Mouse (Mus musculus) neural tube, embryonic 15.5 days (tissue): ENCODE measurements around the gene Cxcl15. TPM values are rescaled to one million over a fixed set of nuclear protein-coding genes. Genes with fewer than 3 reads are reported as not detected.
"Not testable (repeated sequence)": the region's sequence is repeated elsewhere in the genome, so short reads cannot be mapped to it uniquely, and the experiment has no call there.

ENCODE experiments used
- ATAC-seq: fragments of 200-750 bp; cut with Nextera tagmentation; 2 replicates; pipeline ENCODE4 v1.8.0; 2017; ENCODE audit warnings: mild to moderate bottlenecking, moderate TSS enrichment, moderate library complexity; ENCODE audit not compliant: low FRiP score
- H3K27ac ChIP-seq: fragments of 300-500 bp; sonication (generic); replicated peaks from 2 replicates; pipeline ENCODE4 v1.5.1; 2015; ENCODE audit warnings: mild to moderate bottlenecking, inconsistent platforms
- H3K27me3 ChIP-seq: fragments of 300-500 bp; sonication (generic); replicated peaks from 2 replicates; pipeline ENCODE4 v1.6.1; 2015; ENCODE audit warnings: inconsistent platforms
- H3K36me3 ChIP-seq: fragments of 300-500 bp; sonication (generic); 2 replicates; pipeline ENCODE4 v1.6.1; 2015; ENCODE audit warnings: inconsistent platforms
- H3K4me1 ChIP-seq: fragments of 300-500 bp; sonication (generic); 2 replicates; pipeline ENCODE4 v1.6.1; 2015; ENCODE audit warnings: inconsistent platforms
- H3K4me2 ChIP-seq: fragments of 300-500 bp; sonication (generic); 2 replicates; pipeline ENCODE4 v1.6.1; 2015; ENCODE audit warnings: inconsistent platforms, mild to moderate bottlenecking, moderate library complexity
- H3K4me3 ChIP-seq: fragments of 300-500 bp; sonication (generic); replicated peaks from 2 replicates; pipeline ENCODE4 v1.5.1; 2015; ENCODE audit warnings: mild to moderate bottlenecking, inconsistent platforms
- H3K9ac ChIP-seq: fragments of 300-500 bp; sonication (generic); replicated peaks from 2 replicates; pipeline ENCODE4 v1.6.1; 2015; ENCODE audit warnings: mild to moderate bottlenecking, inconsistent platforms
- H3K9me3 ChIP-seq: fragments of 300-500 bp; sonication (generic); replicated peaks from 2 replicates; pipeline ENCODE4 v1.6.1; 2016; ENCODE audit warnings: inconsistent platforms
- WGBS: fragments of 180-500 bp; shearing (Covaris S2); methylation state at CpG from one replicate; pipeline ENCODE4 v1.1.7; 2015; ENCODE audit warnings: mixed read lengths; 5-methylcytosine and 5-hydroxymethylcytosine counted together
- polyA plus RNA-seq: library from polyadenylated mRNA; unstranded; fragments of >200 nt; fragmentation: Nextera tagmentation; extraction: Ambion mirVana; gene quantifications from 2 replicates; pipeline ENCODE4 v1.2.1, GENCODE M21; 2015

The Cxcl15 gene
- polyA plus RNA-seq, 1 experiment from 2014 or later = not detected

- no peaks in the 10 kb centered on the region for H3K27me3 ChIP-seq
- H3K4me2 ChIP-seq = no peak overlapping the region
- no peak overlapping the region for H3K4me3 ChIP-seq
- H3K9me3 ChIP-seq = no peaks in the 10 kb centered on the region
- H3K9ac ChIP-seq = no peak overlapping the region
- no peak for ATAC-seq
- H3K27ac ChIP-seq = no peak overlapping the region
- no peaks in the 10 kb centered on the region for H3K4me1 ChIP-seq
- H3K36me3 ChIP-seq = no peaks in the 10 kb centered on the region
These were observed 10.2 kb downstream of the Cxcl15 start for GRCm38 (mm10) chr5:90804574-90804973.

GRCm38 (mm10) chr5:90806050-90806449 lies 11.7 kb downstream of the Cxcl15 start:
- Histone ChIP-seq H3K9me3 (no peaks in the 10 kb centered on the region), H3K4me3 (no peak overlapping the region), H3K27ac (no peak overlapping the region), H3K9ac (no peak overlapping the region), H3K27me3 (no peaks in the 10 kb centered on the region), H3K4me1 (no peaks in the 10 kb centered on the region), H3K4me2 (no peak overlapping the region), H3K36me3 (no peaks in the 10 kb centered on the region)
- no peak for ATAC-seq

DNA sequence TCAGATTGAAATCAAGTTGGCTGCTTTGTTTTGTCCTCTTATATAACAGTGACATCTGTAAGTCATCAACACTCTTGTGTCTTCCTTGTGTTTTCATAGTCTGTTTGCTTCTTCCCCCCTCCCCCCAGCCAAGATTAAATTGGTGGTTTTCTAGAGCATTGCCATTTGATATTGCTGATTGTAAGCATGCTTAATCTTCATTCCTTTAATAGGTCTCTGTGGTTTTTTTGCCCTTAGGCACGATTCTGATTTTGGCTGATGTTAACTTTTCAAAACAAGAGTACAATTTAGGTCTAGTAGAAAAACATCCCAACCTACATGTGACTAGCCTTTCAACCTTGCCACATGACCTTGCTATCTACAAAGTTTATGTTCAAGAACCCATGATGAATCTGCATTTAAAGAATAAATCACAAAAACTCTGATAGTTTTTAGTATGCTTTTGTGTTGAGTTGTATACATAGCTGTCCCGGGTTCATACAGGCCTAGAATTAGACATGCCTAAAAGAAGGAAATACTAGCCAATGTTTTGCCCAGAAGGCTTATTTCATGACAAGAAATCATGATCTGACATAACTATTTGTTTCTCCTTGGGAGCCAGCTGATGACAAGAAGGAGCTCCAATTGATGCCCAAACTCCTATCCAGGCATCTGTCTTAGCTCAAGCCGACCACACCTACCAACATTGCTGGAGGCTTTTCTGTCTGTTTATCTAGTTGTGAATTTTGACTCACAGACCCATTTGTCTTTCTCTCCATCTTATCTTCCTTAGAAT lies 13.0 kb downstream of the Cxcl15 start:
- H3K9me3 ChIP-seq = no peaks in the 10 kb centered on the region
- no peak overlapping the region for H3K27ac ChIP-seq
- WGBS = 87% methylated on average over 3 of the region's 3 CpGs
- H3K4me1 ChIP-seq = no peaks in the 10 kb centered on the region
- H3K27me3 ChIP-seq = no peaks in the 10 kb centered on the region
- no peak overlapping the region for H3K9ac ChIP-seq
- no peak overlapping the region for H3K4me2 ChIP-seq
- H3K36me3 ChIP-seq = no peaks in the 10 kb centered on the region
- ATAC-seq = no peak
- no peak overlapping the region for H3K4me3 ChIP-seq

DNA sequence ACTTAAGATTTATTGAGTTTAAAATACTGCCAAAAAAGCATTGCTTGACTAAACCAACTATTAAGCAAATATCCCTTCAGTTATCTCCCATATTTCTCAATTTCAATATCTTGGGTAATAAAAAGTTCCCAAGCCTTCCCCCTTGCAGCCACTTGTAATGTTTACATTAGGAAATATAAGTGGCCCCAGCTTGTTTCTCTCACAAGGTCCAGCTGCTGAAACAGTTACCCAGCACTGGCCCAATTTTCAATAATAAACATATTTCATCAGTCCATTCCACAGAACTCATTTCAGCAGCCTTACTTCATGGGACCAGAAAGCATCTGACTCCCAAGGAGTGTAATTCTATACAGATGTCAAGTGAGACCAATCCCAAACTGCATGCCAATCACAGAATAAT lies 25.4 kb downstream of the Cxcl15 start:
- H3K4me2 ChIP-seq = no peak overlapping the region
- H3K27me3 ChIP-seq = no peaks in the 10 kb centered on the region
- no peaks in the 10 kb centered on the region for H3K4me1 ChIP-seq
- H3K9ac ChIP-seq = no peak overlapping the region
- H3K4me3 ChIP-seq = no peak overlapping the region
- no peaks in the 10 kb centered on the region for H3K9me3 ChIP-seq
- no peak overlapping the region for H3K27ac ChIP-seq
- ATAC-seq = no peak
- no peaks in the 10 kb centered on the region for H3K36me3 ChIP-seq

DNA sequence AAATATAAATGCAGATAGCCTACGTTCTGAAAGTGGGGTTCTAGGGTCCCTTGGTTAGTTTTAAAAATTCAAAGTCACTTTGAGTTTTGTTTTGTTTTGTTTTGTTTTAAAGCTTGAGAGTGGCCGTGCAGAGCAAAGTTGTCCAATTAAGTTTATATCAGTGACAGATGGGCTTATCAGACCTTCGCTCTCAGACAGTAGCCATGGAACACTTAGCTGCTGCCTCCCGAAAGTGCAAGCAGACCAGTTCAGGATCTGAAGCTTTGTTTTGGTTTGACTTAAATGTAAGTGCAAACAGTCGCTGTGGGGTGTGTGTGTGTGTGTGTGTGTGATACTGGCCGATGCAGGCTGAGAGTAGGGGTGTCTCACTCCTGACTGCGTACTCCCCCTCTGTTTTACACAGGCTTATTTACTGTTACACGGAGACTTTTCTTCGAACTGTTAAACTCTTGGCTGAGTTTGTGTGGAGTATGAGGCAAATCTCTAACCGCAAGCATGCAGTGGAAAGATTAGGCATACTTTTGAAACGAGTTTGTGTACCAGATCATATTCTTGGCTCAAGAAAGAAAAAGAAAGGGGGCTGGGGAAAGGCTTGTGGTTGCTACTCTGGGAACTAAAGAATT lies 37.9 kb downstream of the Cxcl15 start:
- H3K9ac ChIP-seq = no peak overlapping the region
- no peak overlapping the region for H3K27ac ChIP-seq
- H3K27me3 ChIP-seq = no peaks in the 10 kb centered on the region
- ATAC-seq = no peak
- no peak overlapping the region for H3K4me3 ChIP-seq
- WGBS = 86% methylated on average over 11 of the region's 11 CpGs
- no peaks in the 10 kb centered on the region for H3K9me3 ChIP-seq
- H3K4me2 ChIP-seq = no peak overlapping the region
- no peaks in the 10 kb centered on the region for H3K4me1 ChIP-seq
- no peaks in the 10 kb centered on the region for H3K36me3 ChIP-seq

- Histone ChIP-seq H3K4me2 (no peak overlapping the region), H3K27me3 (no peaks in the 10 kb centered on the region), H3K27ac (no peak overlapping the region), H3K36me3 (no peaks in the 10 kb centered on the region), H3K4me3 (no peak overlapping the region), H3K9me3 (no peaks in the 10 kb centered on the region), H3K4me1 (no peaks in the 10 kb centered on the region), H3K9ac (no peak overlapping the region)
- WGBS = 89% methylated on average over 8 of the region's 8 CpGs
- no peak for ATAC-seq
These were observed 38.5 kb downstream of the Cxcl15 start for GRCm38 (mm10) chr5:90832768-90833388.

- Histone ChIP-seq H3K4me3 (no peak overlapping the region), H3K9ac (no peak overlapping the region), H3K4me2 (no peak overlapping the region), H3K36me3 (no peaks in the 10 kb centered on the region), H3K4me1 (no peaks in the 10 kb centered on the region), H3K27ac (no peak overlapping the region), H3K27me3 (no peaks in the 10 kb centered on the region), H3K9me3 (no peaks in the 10 kb centered on the region)
- WGBS = 92% methylated on average over 4 of the region's 4 CpGs
- ATAC-seq = no peak
These were observed 40.1 kb downstream of the Cxcl15 start for GRCm38 (mm10) chr5:90834436-90834835.

DNA sequence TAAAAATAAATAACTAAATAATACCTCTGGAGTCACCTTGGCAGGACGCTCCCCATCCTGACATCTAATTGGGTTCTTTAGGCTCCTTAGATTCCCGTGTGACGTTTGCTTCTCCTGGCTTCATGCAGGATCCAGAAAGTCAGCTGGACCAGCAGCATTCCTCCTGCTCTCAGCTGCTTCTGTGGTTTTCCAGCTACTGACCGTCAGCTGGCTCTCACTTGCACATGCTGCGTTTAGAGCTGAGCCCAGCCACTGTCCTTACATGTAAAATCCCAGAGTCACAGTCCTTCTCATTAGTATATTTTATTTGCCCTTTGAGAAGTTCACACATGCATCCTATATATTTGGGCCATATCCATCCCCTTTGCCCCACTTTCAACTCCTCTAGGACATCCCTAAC lies 44.2 kb downstream of the Cxcl15 start:
- no peaks in the 10 kb centered on the region for H3K36me3 ChIP-seq

GRCm38 (mm10) chr5:90840902-90841869 lies 46.9 kb downstream of the Cxcl15 start:
- no peaks in the 10 kb centered on the region for H3K4me1 ChIP-seq
- H3K27me3 ChIP-seq = no peaks in the 10 kb centered on the region
- no peak for ATAC-seq
- no peak overlapping the region for H3K27ac ChIP-seq
- no peak overlapping the region for H3K9ac ChIP-seq
- no peak overlapping the region for H3K4me3 ChIP-seq
- no peaks in the 10 kb centered on the region for H3K9me3 ChIP-seq
- H3K36me3 ChIP-seq = no peaks in the 10 kb centered on the region
- WGBS = 78% methylated on average over 7 of the region's 7 CpGs
- no peak overlapping the region for H3K4me2 ChIP-seq

More for the DNA sequence above, 44.2 kb downstream of the Cxcl15 start:
- no peaks in the 10 kb centered on the region for H3K27me3 ChIP-seq
- H3K9me3 ChIP-seq = no peaks in the 10 kb centered on the region
- ATAC-seq = no peak
- 82% methylated on average over 5 of the region's 5 CpGs for WGBS
- no peak overlapping the region for H3K27ac ChIP-seq
- no peak overlapping the region for H3K4me3 ChIP-seq
- no peak overlapping the region for H3K4me2 ChIP-seq
- H3K9ac ChIP-seq = no peak overlapping the region
- no peaks in the 10 kb centered on the region for H3K4me1 ChIP-seq

DNA sequence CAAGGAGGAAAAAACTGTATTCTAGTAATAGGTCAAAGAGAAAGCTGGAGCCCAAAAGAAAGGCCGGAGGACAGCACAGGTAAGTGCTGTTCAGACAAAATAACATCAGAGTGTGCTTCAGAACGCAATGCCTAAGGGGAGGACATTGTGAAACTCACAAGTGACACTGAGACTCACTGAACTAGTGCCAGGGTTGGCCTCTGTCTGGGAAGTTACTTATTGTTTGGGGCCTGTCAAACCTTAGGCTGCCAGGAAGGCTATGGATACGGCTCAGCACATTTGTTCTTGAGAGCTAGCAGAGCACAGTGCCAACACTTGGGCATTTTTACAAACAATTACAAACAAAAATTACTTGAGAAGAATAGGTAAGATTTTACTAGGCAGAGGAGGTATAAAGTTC lies 49.6 kb downstream of the Cxcl15 start:
- ATAC-seq = no peak

DNA sequence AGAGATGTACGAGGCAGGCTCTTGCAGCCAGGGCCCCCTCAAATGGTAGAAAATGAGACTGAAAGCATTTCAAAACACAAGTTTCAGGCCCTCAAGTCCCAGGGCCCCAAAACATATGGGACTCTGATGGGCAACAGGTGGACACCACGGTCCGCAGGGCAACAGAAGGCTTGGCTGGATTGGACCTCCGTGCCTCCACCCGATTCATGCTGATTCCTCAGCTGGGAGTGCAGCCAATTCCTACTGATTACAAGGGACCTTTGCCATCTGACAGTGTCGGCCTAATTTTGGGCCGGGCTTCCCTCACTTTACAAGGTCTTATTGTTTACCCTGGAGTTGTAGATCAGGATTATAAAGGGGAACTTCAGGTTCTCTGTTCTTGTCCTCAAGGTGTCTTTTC lies 55.8 kb downstream of the Cxcl15 start:
- not testable (repeated sequence) for H3K9ac ChIP-seq, H3K27me3 ChIP-seq, H3K4me1 ChIP-seq, ATAC-seq, H3K36me3 ChIP-seq, H3K4me3 ChIP-seq, H3K4me2 ChIP-seq, H3K9me3 ChIP-seq, H3K27ac ChIP-seq
- 92% methylated on average over 7 of the region's 7 CpGs for WGBS

More for the DNA sequence above, 49.6 kb downstream of the Cxcl15 start:
- Histone ChIP-seq H3K4me2 (no peak overlapping the region), H3K27me3 (no peaks in the 10 kb centered on the region), H3K4me3 (no peak overlapping the region), H3K27ac (no peak overlapping the region), H3K4me1 (no peaks in the 10 kb centered on the region), H3K36me3 (no peaks in the 10 kb centered on the region), H3K9ac (no peak overlapping the region), H3K9me3 (no peaks in the 10 kb centered on the region)
- WGBS = 88% methylated on average over 3 of the region's 3 CpGs
